Mouse (Mus musculus) forebrain, embryonic 14.5 days (tissue): ENCODE data around the gene Gtf2h1. TPM values are rescaled to one million over a fixed set of nuclear protein-coding genes. Genes with fewer than 3 reads are reported as not detected.

Source experiments
- ATAC-seq: fragments of 200-750 bp; cut with Nextera tagmentation; 2 replicates; pipeline ENCODE4 v1.8.0; 2017; ENCODE audit warnings: mild to moderate bottlenecking, moderate library complexity
- DNase-seq: peaks from one replicate; pipeline ENCODE4 v3.0.0-alpha.2; 2015; ENCODE audit warnings: low spot score
- H3K27ac ChIP-seq: fragments of 300-500 bp; sonication (generic); 2 replicates; pipeline ENCODE4 v1.5.1; 2014; ENCODE audit warnings: low read depth, mild to moderate bottlenecking, control low read depth, low read length, moderate library complexity
- H3K27me3 ChIP-seq: fragments of 300-500 bp; sonication (generic); replicated peaks from 2 replicates; pipeline ENCODE4 v1.6.1; 2014; ENCODE audit warnings: low read length, control low read depth, mixed read lengths; ENCODE audit not compliant: control insufficient read depth, insufficient read depth
- H3K36me3 ChIP-seq: fragments of 300-500 bp; sonication (generic); 2 replicates; pipeline ENCODE4 v1.6.1; 2014; ENCODE audit warnings: low read length, control low read depth; ENCODE audit not compliant: control insufficient read depth, insufficient read depth
- H3K4me1 ChIP-seq: fragments of 300-500 bp; sonication (generic); 2 replicates; pipeline ENCODE4 v1.6.1; 2014; ENCODE audit warnings: antibody characterized with exemption, low read length, control low read depth; ENCODE audit not compliant: control insufficient read depth, insufficient read depth
- H3K4me2 ChIP-seq: fragments of 300-500 bp; sonication (generic); 2 replicates; pipeline ENCODE4 v1.6.1; 2014; ENCODE audit warnings: mild to moderate bottlenecking, control low read depth, low read length
- H3K4me3 ChIP-seq: fragments of 300-500 bp; sonication (generic); 2 replicates; pipeline ENCODE4 v1.5.1; 2014; ENCODE audit warnings: low read depth, low read length, control low read depth
- H3K9ac ChIP-seq: fragments of 300-500 bp; sonication (generic); 2 replicates; pipeline ENCODE4 v1.6.1; 2014; ENCODE audit warnings: mild to moderate bottlenecking, low read length, control low read depth, moderate library complexity
- H3K9me3 ChIP-seq: fragments of 300-500 bp; sonication (generic); replicated peaks from 2 replicates; pipeline ENCODE4 v1.6.1; 2016; ENCODE audit warnings: low read length, control low read depth, mixed read lengths; ENCODE audit not compliant: control insufficient read depth
- WGBS: fragments of 180-500 bp; shearing (Covaris S2); extraction: QIAGEN DNeasy Blood & Tissue Kit; methylation state at CpG from one replicate; pipeline ENCODE4 v1.1.7; 2014; 5-methylcytosine and 5-hydroxymethylcytosine counted together
- polyA plus RNA-seq: library from polyadenylated mRNA; unstranded; fragments of >200 nt; fragmentation: Nextera tagmentation; extraction: Ambion mirVana; gene quantifications from 2 replicates; pipeline ENCODE4 v1.2.1, GENCODE M21; 2014

The Gtf2h1 gene
- polyA plus RNA-seq, 1 experiment from 2014 or later: 53.1 TPM

DNA sequence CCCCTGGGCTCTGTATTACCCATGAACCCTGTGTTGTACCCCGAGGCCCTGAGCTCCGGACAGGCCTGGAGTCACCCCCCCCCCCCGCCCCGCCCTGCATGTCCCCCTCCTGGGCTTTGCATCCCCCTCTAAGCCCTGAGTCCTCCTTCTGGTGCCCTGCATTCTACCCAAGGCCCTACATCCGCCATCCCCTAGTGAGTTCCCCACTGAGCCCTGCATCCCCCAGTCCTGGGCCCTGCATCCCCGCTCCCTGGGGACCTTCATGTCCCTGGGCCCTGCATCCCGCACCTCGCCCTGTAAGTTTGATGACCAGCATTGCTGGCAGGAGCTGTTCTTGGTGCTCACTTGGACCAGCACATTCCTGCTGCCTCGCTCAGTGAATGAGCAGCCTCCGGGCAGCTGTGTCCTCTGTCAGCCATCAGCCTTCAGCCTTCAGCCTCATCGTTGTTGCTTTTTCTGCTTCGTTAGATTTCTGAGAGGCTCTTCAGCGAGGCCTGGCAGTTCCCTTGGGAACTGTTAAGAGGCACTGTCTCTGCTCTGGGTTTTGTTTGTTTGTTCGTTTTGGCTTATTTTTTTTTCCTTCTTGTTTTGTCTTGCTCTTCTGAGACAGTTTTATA, 39.2 kb downstream of the Gtf2h1 start:
- Histone ChIP-seq H3K9me3 (no peaks in the 10 kb centered on the region), H3K9ac (no peak overlapping the region), H3K27ac (no peak overlapping the region), H3K4me1 (peaks cover 10% of the 10 kb centered on the region), H3K36me3 (no peaks in the 10 kb centered on the region), H3K4me3 (no peak overlapping the region), H3K27me3 (no peaks in the 10 kb centered on the region), H3K4me2 (no peak overlapping the region)
- DNase-seq (peak; percentile 11), ATAC-seq (no peak)
- 24% methylated on average over 13 of the region's 14 CpGs for WGBS

GRCm38 (mm10) chr7:46836357-46836756, 40.5 kb downstream of the Gtf2h1 start:
- no peaks in the 10 kb centered on the region for H3K27me3 ChIP-seq
- H3K4me2 ChIP-seq: no peak overlapping the region
- H3K9ac ChIP-seq: no peak overlapping the region
- no peak overlapping the region for H3K4me3 ChIP-seq
- H3K36me3 ChIP-seq: no peaks in the 10 kb centered on the region
- no peak overlapping the region for H3K27ac ChIP-seq
- 87% methylated on average over 5 of the region's 5 CpGs for WGBS
- no peak for DNase-seq
- H3K4me1 ChIP-seq: peaks cover 10% of the 10 kb centered on the region
- no peaks in the 10 kb centered on the region for H3K9me3 ChIP-seq
- no peak for ATAC-seq

- H3K27ac ChIP-seq: no peak overlapping the region
- 51% methylated on average over 5 of the region's 5 CpGs for WGBS
Observed at GRCm38 (mm10) chr7:46837073-46837472, 41.2 kb downstream of the Gtf2h1 start.

DNA sequence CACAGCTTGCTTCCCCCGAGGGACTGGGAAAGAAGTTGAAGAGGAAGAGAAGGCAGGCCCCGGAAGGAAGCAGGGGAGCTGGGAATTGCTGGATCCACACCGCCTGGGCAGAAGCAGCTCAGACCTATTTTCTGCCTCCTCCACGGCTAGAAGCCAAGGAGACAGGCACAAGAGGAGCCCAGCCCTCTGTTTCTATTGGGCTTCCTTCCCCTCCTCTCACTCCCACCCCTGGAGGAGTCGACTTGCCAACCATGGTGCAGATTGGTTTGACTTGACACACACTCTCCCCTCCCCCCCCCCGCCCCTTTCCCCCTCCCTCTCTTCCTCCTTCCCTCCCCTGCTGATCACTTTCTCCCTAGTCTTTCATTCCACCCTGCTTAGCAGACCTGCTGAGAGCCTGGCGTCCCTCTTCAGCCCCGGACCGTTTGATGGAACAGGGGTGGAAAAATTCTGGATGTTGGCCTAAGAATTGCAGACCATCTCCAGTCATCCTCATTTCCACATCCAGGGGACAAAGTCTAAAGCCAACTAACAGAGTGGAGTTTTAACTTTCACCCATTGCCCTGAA, 42.3 kb downstream of the Gtf2h1 start:
- H3K9me3 ChIP-seq: no peaks in the 10 kb centered on the region
- no peak overlapping the region for H3K4me3 ChIP-seq
- H3K9ac ChIP-seq: no peak overlapping the region
- 1% methylated on average over 9 of the region's 9 CpGs for WGBS
- H3K27me3 ChIP-seq: no peaks in the 10 kb centered on the region
- no peak overlapping the region for H3K4me2 ChIP-seq
- H3K4me1 ChIP-seq: peaks cover 10% of the 10 kb centered on the region
- peak; percentile 74 for DNase-seq
- peak; percentile 60; the same call in 1 of the 2 replicates for ATAC-seq
- H3K27ac ChIP-seq: peak overlapping the region; percentile 68; the same call in 1 of the 2 replicates
- H3K36me3 ChIP-seq: no peaks in the 10 kb centered on the region

More at GRCm38 (mm10) chr7:46837073-46837472, 41.2 kb downstream of the Gtf2h1 start:
- no peak for ATAC-seq
- peaks cover 10% of the 10 kb centered on the region for H3K4me1 ChIP-seq
- no peaks in the 10 kb centered on the region for H3K36me3 ChIP-seq
- no peak overlapping the region for H3K4me2 ChIP-seq
- no peaks in the 10 kb centered on the region for H3K9me3 ChIP-seq
- DNase-seq: no peak
- no peaks in the 10 kb centered on the region for H3K27me3 ChIP-seq
- H3K4me3 ChIP-seq: no peak overlapping the region
- no peak overlapping the region for H3K9ac ChIP-seq

GRCm38 (mm10) chr7:46838891-46839302, 43.0 kb downstream of the Gtf2h1 start:
- peak overlapping the region; percentile 34; the same call in 1 of the 2 replicates for H3K27ac ChIP-seq
- H3K36me3 ChIP-seq: no peaks in the 10 kb centered on the region
- 11% methylated on average over 8 of the region's 8 CpGs for WGBS
- peak overlapping the region; percentile 14; the same call in 1 of the 2 replicates for H3K4me2 ChIP-seq
- ATAC-seq (peak; percentile 92), DNase-seq (peak; percentile 92)
- no peak overlapping the region for H3K4me3 ChIP-seq
- no peaks in the 10 kb centered on the region for H3K9me3 ChIP-seq
- H3K9ac ChIP-seq: no peak overlapping the region
- H3K4me1 ChIP-seq: peaks cover 10% of the 10 kb centered on the region
- no peaks in the 10 kb centered on the region for H3K27me3 ChIP-seq

DNA sequence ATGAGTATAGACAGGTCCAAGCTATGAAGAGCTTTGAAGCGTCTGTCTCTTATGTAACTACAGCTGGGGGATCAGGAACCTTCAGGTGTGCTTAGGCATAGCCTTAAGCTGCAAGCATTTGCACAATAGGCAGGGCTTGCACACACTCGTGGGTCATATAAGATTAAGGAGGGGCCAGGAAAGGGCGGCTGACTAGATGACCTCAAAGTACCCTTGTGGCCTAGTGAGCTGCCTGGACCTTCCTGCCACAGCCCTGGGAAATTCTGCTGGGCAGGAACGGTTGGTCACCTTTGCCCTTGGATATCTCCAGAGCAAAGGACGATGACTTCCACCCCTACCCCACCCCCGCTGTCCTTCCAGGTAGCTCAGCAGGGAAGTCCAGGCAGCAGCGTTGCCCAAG, 43.5 kb downstream of the Gtf2h1 start:
- Histone ChIP-seq H3K27me3 (no peaks in the 10 kb centered on the region), H3K27ac (no peak overlapping the region), H3K9ac (no peak overlapping the region), H3K9me3 (no peaks in the 10 kb centered on the region), H3K36me3 (no peaks in the 10 kb centered on the region), H3K4me3 (no peak overlapping the region), H3K4me2 (no peak overlapping the region), H3K4me1 (peaks cover 10% of the 10 kb centered on the region)
- no peak for DNase-seq
- peak; percentile 18 for ATAC-seq
- 36% methylated on average over 7 of the region's 7 CpGs for WGBS

DNA sequence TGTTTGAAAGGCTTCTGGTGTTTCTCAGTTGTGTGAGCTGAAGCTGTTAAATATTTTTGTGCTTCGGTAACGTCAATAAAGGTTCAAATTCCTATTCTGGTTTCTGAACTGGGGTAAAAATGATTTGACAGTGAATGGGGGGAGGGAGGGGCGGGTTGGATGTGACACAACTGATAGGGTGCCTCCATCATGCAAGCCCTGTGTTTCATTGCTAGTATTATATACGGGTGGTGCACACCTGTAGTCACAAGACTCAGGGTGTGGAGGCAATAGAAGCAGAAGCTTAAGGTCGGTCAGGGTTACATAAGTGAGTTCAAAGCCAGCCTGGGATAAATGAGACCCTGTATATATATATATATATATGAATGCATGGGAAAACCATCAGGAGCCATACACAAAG, 44.0 kb downstream of the Gtf2h1 start:
- H3K4me3 ChIP-seq: no peak overlapping the region
- H3K9ac ChIP-seq: no peak overlapping the region
- H3K27me3 ChIP-seq: no peaks in the 10 kb centered on the region
- no peak for ATAC-seq
- H3K36me3 ChIP-seq: no peaks in the 10 kb centered on the region
- H3K9me3 ChIP-seq: no peaks in the 10 kb centered on the region
- WGBS: 75% methylated on average over 5 of the region's 5 CpGs
- no peak overlapping the region for H3K4me2 ChIP-seq
- no peak for DNase-seq
- H3K27ac ChIP-seq: no peak overlapping the region
- H3K4me1 ChIP-seq: peaks cover 10% of the 10 kb centered on the region

DNA sequence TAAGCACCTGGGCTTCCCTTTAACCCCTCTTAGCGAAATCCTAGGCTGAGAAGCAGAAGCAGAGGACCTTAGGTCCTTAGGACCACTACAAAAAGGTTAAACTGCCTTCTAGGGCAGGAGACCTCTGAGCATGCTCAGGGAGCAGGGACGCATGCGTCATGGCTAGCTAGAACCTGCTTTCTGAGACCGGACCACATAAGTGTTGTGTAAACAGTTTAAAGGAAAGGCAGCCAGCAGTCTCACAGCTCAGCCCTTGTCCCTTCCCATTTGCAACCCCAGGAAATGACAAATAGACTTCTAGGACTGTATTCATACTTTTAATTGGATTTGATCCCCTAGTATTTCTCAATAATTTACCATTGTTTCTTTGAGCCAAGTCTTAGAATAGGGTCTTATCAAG, 44.4 kb downstream of the Gtf2h1 start:
- Histone ChIP-seq H3K36me3 (no peaks in the 10 kb centered on the region), H3K4me2 (no peak overlapping the region), H3K27me3 (no peaks in the 10 kb centered on the region), H3K9me3 (no peaks in the 10 kb centered on the region), H3K4me3 (no peak overlapping the region), H3K4me1 (peaks cover 10% of the 10 kb centered on the region), H3K27ac (no peak overlapping the region), H3K9ac (no peak overlapping the region)
- ATAC-seq (no peak), DNase-seq (no peak)
- WGBS: 65% methylated on average over 4 of the region's 4 CpGs

DNA sequence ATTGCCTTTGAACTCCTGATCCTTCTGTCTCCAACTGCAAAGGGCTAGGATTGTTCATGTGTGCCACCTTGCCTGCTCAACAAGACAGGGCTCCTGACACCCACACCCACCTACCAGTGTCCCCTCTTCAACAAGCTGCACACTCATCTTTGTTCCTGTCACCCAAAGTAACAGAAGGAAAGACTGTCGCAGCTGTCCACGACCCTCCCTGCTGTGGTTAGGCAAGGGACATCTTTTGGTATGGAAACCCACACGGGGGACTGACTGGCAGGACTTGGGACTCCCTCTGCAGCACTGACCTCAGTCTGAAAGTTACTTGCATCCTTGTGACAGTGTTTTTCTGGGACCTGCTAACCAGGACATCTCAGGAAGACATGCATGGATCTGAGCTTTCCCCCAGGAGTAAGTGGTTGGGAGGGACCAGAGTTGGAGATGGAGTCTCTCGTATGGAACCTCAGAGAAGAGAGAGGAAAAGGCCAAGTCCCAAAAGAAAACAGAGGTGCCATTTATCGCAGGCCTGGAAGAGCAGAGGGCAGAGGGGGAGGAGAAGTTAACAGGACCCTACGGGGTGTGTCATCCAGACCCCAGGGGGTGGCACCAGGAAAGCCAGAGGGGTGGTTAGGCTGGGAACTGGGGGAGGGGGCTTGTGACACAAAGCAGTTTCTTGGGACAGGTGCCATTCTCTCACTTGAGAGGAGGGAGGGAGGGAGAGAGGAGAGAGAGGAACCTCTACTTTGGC, 45.1 kb downstream of the Gtf2h1 start, which contains the start of gene Ldha:
Ldha (plus strand) TSS at position 689 of the 739 bp plus-strand sequence.
- no peaks in the 10 kb centered on the region for H3K36me3 ChIP-seq
- no peak within 1 kb of the TSS for H3K4me2 ChIP-seq
- H3K9me3 ChIP-seq: no peaks in the 10 kb centered on the region
- WGBS: 29% methylated on average over 6 of the region's 6 CpGs
- H3K27ac ChIP-seq: no peak within 1 kb of the TSS
- H3K27me3 ChIP-seq: no peaks in the 10 kb centered on the region
- ATAC-seq (no peak), DNase-seq (no peak)
- H3K9ac ChIP-seq: no peak within 1 kb of the TSS
- H3K4me1 ChIP-seq: peaks cover 10% of the 10 kb centered on the region
- H3K4me3 ChIP-seq: no peak within 1 kb of the TSS
